Mouse (Mus musculus): ENCODE data around the gene Mbnl2.

DNA sequence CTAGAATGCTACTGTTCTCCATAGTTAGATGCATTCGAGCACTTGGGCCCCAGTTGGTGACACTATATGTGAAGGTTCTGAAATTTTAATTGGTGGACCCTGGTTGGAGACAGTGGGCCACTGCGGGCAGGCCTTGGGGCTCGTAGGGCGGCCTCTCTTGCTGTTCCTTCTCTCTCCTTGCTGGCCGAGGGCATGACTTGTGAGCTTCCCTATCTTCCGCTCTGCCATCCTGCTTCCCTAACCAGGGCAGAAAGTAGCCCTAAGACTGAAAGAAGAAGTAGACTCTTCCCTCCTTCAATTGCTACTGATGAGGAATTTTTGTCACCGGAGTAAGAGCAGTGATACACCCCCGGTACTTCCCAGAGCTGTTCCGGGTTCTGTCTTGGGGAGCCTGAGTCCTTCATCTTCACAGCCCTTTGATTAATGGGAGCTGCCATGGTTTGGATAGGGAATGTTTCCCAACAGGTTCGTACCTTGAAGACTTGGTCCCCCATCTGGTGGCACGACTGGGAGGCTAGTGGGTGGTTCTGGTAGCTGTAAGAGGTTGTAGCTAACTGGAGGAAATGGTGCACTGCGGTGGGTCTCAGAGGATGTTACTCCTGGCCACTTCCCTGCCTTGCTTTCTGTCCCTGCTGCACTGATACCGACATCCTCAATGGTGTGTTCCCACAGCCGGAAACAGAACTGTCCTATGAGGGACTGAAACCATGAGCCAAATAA, 12.6 kb upstream of the Mbnl2 start:
- no peak for TF ChIP-seq CTCF (IDR thresholded peaks at IDR 0.05; ENCODE audit: extremely low read depth, insufficient read length, insufficient replicate concordance, low read depth, low read length)
- no peak for TF ChIP-seq POLR2A (IDR thresholded peaks at IDR 0.05; ENCODE audit: low read depth, low read length)

Measured in small intestine, adult 2 months (tissue).